Mouse (Mus musculus): ENCODE results near the gene Bnc2.

Gene Bnc2

DNA sequence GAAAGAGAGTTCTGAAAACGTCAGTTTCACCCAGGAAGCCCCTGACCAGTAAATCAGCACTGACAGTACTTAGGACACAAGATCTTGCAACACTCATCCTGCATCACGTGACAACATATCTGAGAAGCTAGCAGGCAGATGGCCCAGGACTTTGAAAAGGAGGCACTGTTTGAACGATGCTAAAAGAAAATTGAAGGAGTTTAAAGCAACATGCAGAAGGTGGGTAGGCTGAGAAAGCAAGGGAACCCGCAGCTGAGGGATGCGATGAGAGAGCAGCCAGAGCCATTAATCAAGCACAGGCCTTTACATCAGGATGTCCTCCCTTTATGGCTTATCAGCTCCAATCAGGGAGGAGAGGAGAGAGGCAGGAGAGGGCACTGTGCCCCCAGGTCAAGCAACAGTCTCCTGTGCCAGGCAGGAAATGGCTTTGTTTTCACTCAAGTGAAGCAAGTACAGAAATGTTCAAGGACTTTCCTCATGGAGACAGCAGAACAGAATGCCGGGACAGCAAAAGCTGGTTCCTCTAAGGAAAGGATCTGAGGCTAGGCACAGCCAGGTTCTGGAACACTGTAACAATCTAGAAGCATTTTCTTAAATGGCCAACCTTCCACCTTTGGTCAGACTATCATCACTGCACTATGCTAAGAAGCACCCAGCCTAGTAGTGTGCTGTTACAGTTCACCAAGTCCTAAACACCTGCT lies 267.6 kb downstream of the Bnc2 start:
- peak; percentile 9 for DNase-seq

GRCm38 (mm10) chr4:84403356-84404145 lies 271.5 kb downstream of the Bnc2 start:
- DNase-seq = no peak

GRCm38 (mm10) chr4:84388991-84389390 lies 286.1 kb downstream of the Bnc2 start:
- no peak for DNase-seq

DNA sequence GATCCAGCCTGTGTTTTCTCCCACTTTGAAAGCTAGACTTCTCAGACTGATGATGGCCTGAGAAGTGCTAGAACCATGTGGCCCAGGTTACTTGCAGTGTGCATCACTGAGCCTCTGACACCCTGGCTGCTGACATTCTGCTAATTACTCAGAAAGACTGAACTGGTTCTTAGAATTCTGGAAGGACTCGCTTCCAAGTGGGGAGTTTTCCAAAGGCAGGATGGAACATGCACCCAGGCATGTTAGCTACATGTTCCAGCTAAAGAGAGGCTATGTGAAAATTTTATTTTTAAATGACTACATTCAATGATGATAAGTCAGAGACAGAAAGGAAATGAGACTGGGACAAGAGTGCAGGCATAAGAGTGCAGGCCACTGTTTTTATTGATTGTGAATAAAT lies 289.9 kb downstream of the Bnc2 start:
- no peak for DNase-seq

DNA sequence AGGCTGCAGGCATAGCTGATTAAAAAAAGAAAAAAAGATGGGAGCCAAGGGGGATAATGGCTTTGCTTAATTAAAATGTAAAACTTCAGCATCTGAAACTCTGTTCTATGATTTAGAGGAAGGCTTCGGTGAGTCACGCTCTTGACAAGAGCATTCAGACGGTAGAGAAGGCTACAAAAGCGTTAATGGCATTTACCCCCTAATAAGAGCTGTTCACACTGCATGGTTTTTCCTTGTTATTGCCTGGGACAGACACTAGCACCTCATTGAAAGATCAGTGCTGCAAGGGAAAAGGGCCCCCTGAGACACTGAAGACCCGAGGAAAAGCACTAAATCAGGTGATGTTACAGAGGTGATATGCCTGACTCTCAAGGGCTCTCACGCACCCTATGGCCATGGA lies 295.8 kb downstream of the Bnc2 start:
- no peak for DNase-seq

DNA sequence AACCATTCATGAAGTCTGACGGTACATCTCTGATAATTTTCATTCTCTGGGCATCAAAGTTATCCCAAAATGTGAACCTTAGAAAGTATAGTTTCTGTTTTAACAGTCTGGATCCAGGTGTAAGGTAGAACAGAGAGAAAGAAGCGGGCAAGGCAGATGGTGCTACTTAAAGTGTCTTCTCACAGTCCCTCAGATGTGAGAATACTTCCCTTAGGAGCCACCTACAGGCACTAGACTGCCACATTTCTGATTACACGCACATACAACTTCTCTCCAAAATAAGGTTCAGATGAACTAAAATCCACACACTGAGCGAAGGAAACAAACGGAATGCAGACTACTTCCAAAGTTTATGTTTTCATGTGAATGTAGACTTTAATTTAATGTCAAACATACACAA lies 297.6 kb downstream of the Bnc2 start:
- no peak for DNase-seq

DNA sequence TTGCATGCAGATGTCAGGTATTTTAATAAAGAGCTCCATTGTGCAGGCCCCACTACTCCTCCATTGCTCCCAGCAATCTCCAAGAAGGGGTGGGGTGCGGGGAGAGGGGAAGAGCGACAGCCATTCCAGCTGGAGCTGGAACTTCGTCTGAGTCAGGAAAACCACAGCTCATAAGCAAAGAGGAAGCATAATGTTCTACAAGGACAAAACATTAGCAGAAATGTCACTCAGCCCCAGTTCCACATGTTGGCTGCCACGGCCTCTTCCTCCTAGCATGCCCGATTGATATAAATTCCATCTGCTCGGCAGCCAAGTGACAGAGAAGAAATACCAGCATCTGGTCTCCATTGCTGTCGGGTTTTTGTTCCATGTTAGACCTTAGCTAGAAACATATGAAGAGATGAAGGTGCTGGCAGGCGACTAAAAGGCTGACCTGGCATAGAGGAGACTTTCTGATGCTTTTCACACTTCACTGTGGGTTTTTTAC lies 312.7 kb downstream of the Bnc2 start:
- DNase-seq = peak; percentile 26

DNA sequence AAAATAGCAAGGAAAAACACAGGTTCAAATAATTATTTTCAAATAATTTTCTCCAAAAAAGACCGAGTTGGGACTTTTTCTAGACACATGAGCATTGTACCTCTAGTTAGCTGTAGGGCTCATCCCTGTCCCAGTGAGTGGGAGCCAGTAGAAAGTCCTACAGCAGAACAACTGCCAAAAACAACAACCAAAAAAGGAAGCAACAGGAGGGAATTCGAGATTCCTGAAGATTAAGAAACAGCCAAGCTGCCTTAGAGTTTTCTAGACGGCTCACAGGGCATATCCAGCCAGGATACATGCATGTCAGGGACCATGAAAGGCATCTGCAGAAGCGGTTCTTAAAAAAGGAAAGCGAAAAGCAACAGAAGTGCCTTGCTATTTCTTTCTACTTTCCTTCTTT lies 313.9 kb downstream of the Bnc2 start:
- DNase-seq = no peak

- no peak for DNase-seq
Observed at GRCm38 (mm10) chr4:84359996-84360395, 315.1 kb downstream of the Bnc2 start.

- DNase-seq = no peak
Observed at GRCm38 (mm10) chr4:84358204-84358603, 316.9 kb downstream of the Bnc2 start.

- no peak for DNase-seq
Observed at GRCm38 (mm10) chr4:84357382-84357781, 317.7 kb downstream of the Bnc2 start.

DNA sequence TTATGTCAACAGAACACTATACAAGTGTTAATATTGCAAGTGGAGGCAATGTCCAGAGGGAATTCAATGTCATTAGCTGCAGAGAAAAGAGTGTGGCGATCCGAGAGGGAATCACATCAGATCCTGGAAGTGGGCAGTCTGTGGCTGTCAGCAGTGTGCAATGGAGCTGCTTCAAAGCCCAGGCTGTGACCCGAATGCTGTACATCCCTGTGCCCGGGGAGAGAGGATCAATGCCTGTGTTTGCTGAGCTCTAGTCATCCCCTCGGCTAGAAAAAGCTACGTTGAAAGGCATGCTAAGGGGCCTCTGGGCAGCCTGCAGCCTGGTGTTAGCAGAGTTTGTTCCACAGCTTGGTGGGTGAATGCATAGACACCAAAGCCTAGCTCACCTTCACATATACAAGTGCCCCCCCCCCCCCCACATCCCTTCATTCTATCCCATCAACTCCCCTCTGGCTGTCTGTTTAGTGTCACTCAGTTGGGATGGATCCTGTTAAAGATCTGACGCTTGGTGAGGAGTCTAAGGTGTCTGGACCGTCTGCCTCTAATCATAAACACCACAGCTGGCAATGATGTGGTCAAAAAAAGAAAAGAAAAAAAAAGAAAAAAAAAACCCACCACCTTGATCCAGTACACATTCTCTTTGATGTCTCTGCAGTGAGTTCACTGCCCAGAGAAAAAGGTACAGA lies 318.5 kb downstream of the Bnc2 start:
- no peak for DNase-seq

DNA sequence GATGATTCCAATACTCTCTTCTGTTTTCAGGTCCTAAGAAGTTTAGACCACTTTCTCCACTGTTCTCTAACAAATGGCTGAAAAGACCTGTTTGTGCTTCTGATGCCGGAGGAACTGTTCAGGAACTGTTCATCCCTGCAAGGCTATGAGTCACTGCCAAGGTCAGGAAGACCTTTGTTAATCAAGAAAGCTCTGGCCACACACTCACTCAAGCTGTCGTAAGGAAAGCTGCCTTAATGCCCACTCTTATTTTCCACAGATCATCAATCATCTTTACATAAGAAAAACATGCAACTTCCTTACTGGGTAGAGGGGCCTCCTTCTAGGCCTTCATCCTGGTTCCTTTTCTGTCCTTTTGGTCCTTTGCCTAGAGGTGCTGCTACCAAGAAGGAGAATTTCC lies 322.4 kb downstream of the Bnc2 start:
- DNase-seq = no peak

GRCm38 (mm10) chr4:84349536-84349935 lies 325.5 kb downstream of the Bnc2 start:
- DNase-seq = no peak

DNA sequence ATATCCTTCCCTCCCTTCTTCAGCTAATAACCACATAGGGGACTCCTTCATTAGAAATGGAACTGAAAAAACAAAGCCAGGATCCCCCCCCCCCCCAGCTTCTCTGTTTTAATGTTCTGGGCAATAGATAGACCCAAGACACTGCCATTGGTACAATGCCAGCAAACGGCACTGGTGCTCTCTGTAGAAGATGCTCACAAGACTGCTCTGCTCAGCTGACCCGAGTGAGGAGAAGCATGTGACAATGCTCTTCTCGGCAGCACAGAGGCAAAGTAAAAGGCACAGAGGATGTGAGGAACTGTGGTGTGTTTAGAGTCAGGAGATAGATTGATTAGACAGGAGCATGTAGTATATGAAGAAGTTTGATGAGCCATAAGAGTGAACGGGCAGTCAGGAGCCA lies 335.9 kb downstream of the Bnc2 start:
- DNase-seq = no peak

GRCm38 (mm10) chr4:84331995-84332394 lies 343.1 kb downstream of the Bnc2 start:
- no peak for DNase-seq

- DNase-seq = no peak
Observed at GRCm38 (mm10) chr4:84331450-84331849, 343.6 kb downstream of the Bnc2 start.

- no peak for DNase-seq
Observed at GRCm38 (mm10) chr4:84330509-84330908, 344.6 kb downstream of the Bnc2 start.

- no peak for DNase-seq
Observed at GRCm38 (mm10) chr4:84329651-84330050, 345.4 kb downstream of the Bnc2 start.

- DNase-seq = no peak
Observed at GRCm38 (mm10) chr4:84324371-84324770, 350.7 kb downstream of the Bnc2 start.

- DNase-seq = no peak
Observed at GRCm38 (mm10) chr4:84321598-84321997, 353.5 kb downstream of the Bnc2 start.

GRCm38 (mm10) chr4:84317421-84317820 lies 357.7 kb downstream of the Bnc2 start:
- no peak for DNase-seq

DNA sequence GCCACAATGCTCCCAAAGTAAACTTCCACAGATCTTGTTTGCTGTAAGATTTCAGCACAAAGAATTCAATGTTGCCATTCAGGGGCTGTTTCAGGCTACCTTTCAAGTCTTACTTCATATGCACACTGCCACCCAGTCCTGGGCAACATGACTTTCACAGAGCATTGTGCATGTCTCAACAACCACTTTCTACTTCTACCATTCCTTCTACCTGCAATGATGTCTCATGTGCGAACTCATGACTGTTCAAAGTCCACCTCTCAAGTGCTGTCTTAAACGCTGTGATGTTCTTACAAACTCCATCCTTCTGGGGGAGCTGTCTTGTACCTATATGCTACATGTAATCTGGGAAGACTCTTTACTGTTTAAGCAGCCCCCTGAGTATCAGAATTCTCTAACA lies 363.7 kb downstream of the Bnc2 start:
- DNase-seq = no peak

- DNase-seq = no peak
Observed at GRCm38 (mm10) chr4:84310851-84311250, 364.2 kb downstream of the Bnc2 start.
